Mouse (Mus musculus) c-Kit-negative CD71-positive TER-119-positive erythroid progenitor cells, embryonic 14.5 days (primary cell): ENCODE results near the gene Gcm1.
A peak's percentile ranks its signal among the peaks of the same experiment; 100 is the strongest.

Experiments
- DNase-seq: peaks from one replicate; pipeline ENCODE4 v3.0.0-alpha.2; 2013; ENCODE audit warnings: low read depth, low spot score

Gene Gcm1

DNA sequence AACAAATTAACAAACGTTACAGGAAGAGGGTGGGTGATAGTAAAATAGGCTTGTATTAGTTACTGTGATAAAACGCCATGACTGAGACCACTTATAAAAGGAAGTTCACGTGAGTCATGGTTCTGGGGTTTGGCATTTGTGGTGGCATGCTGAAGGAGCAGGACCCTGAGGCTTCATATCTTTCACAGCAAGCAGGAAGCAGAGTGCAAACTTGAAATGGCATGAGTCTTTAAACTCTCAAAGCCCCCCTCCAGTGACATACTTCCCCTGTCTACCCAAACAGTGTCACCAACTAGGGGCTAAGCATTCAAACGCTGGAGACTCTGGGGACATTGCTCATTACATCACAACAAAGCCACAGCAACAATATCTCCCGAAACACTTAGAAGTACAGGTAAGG, 49.2 kb downstream of the Gcm1 start:
- no peak for DNase-seq

- DNase-seq = no peak
Measured at GRCm38 (mm10) chr9:78101431-78101830, 49.7 kb downstream of the Gcm1 start.

GRCm38 (mm10) chr9:78103965-78104560, 52.3 kb downstream of the Gcm1 start:
- no peak for DNase-seq

GRCm38 (mm10) chr9:78104973-78105372, 53.2 kb downstream of the Gcm1 start:
- DNase-seq = peak; percentile 63

GRCm38 (mm10) chr9:78105501-78105932, 53.8 kb downstream of the Gcm1 start:
- DNase-seq = peak; percentile 77

DNA sequence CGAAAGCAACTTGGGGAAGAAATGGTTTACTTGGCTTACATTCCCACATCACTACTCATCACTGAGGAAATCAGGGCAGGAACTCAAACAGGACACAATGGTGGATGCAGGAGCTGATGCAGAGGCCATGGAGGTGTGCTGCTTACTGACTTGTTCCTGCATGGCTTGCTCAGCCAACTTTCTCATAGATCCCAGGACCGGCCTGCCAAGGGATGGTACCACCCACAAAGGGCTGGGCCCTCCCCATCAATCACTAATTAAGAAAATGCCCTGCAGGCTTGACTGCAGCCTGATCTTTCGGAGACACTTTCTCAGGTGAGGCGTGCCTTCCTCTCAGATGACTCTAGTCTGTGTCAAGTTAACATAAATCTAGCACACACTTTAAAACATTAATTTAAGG, 55.1 kb downstream of the Gcm1 start:
- DNase-seq = no peak

DNA sequence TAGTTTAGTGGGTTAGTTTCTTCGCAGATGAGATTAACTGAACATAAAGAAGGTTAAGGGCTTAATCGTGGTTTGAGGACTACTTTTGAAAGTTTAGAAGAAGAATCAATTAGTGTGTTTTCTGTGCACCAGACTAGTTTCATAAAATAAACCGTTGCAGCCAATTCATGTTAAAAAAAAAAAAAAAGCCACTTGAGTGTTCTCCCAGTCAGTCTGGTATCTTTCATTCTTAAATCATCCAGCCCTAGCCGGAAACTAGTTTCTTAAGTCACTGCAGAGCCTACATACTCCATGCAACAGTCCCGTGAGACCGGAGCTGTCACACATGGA, 55.8 kb downstream of the Gcm1 start:
- no peak for DNase-seq

GRCm38 (mm10) chr9:78107912-78108795, 56.4 kb downstream of the Gcm1 start:
- DNase-seq = peak; percentile 82

- peak; percentile 87 for DNase-seq
Measured at GRCm38 (mm10) chr9:78108796-78109239, 57.1 kb downstream of the Gcm1 start, which contains the start of the genes Fbxo9 and Ick. Gene Fbxo9, minus strand, starts transcription at chr9:78109065. Gene Ick, plus strand, starts transcription at chr9:78109192.

DNA sequence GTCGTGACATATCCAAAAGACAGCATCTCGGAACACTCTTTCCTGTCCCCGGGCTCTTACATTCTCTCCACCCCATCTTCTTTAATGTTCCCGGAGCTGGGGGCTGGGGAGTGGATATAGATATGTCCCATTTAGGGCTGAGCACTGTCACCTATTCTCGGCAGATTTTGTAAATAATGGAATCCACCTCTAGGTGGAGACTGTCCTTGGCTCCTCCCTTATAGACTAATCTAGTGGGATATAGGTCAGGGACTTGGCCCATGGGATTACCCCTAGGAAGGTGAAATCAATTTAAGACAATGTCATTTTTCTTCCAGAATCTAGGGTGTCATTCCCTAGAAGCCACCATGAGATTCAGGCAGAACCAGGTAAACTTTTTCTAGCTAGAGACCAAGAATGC, 57.9 kb downstream of the Gcm1 start:
- DNase-seq = no peak

DNA sequence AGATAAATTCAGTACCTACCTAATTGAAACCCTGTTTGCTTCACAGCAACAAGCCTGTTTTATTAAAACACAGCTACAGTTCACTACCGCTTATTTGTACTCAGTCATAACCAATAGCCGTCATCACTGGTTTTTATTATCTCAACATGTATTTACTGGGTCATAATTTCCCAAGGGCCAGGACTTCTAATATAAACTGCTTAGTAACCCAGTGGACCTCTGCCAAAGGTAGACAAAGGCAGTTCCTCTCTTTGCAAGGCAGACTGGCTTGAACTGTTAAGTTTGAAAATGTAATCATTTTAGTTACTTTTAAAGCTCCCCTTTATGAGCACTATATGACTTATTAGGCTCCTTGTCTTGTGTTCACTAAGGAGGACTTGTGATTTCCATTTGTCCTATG, 59.7 kb downstream of the Gcm1 start:
- DNase-seq = no peak

DNA sequence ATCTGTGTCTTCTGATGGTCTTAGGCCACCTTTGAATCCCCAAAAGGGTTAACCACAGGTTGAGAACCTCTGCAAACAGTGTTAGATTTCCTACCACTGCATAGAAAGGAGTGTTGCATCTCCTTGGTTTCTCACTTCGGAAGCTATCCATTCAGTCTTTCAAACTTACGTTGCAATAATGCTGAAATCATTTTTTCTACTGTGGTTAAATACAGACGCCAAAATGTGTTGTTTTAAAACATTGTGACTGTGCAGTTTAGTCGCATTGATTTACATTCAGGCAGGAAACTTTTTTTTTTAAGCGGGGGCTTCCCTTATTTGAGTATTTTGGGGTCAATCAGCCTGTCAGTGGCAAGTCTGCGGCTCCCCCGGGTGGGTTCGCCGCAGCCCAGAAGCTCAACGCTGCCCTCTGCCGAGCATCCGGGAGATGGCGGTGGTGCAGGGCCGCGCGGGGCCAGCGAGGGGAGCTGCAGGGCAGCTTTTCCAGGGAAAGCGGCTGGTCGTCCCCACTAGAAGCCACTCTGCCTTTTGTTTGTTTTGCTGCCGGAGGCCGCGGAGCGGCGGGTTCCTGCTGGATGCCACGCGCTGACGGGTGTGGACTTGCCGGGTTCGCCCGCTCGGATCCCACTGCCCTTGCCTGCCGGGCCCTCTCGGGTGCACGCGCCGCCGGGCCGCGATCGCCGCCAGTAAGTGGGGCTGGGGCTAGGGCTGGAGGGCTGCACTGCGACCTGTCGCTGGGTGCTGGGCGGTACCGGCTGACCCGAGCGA, 61.2 kb downstream of the Gcm1 start:
- DNase-seq = peak; percentile 69

DNA sequence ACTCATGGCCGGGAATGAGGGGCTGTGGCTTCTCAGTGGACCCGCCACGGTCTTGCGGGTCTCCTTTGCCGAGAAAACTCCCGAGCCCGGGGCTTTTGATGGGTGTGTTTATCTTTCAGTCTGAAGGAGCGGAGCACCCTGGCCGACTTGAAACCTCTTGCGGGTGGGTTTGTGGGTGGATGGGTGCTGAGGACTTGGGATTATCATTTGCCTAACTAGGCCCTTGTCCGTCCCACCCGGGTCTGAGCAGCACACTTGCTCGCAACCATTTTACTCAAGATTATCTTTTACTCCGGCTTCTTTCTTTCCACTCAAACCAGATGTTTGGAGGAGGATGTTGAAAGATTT, 61.8 kb downstream of the Gcm1 start:
- no peak for DNase-seq
